Mouse (Mus musculus) spleen, adult 2 months (tissue): ENCODE measurements around the gene Ipo4. TPM values are rescaled to one million over a fixed set of nuclear protein-coding genes. Genes with fewer than 3 reads are reported as not detected.

Source experiments
- DNase-seq, 2 experiments: peaks; one replicate each; pipeline versions ENCODE4 v3.0.0 to v3.0.0-alpha.2; 2012 to 2021; ENCODE audit warnings: low spot score in 2 of 2, low read depth in 1 of 2
- H3K27ac ChIP-seq: fragments of 200-500 bp; 2 replicates; pipeline ENCODE4 v1.5.1; 2012; ENCODE audit warnings: low read length, inconsistent platforms; ENCODE audit not compliant: insufficient read depth
- H3K27me3 ChIP-seq: fragments of 200-500 bp; 2 replicates; pipeline ENCODE4 v1.6.1; 2012; ENCODE audit warnings: mild to moderate bottlenecking, moderate library complexity, low read length, inconsistent platforms; ENCODE audit not compliant: control insufficient read depth, insufficient read depth
- H3K36me3 ChIP-seq: fragments of 200-500 bp; 2 replicates; pipeline ENCODE4 v1.6.1; 2012; ENCODE audit warnings: mild to moderate bottlenecking, low read length, inconsistent platforms; ENCODE audit not compliant: control insufficient read depth, insufficient read depth
- H3K4me1 ChIP-seq: fragments of 200-500 bp; 2 replicates; pipeline ENCODE4 v1.6.1; 2011; ENCODE audit warnings: inconsistent platforms; ENCODE audit not compliant: control insufficient read depth, insufficient read depth, insufficient read length
- H3K4me3 ChIP-seq: fragments of 200-500 bp; 2 replicates; pipeline ENCODE4 v1.5.1; 2011; ENCODE audit warnings: mild to moderate bottlenecking, inconsistent platforms; ENCODE audit not compliant: insufficient read depth, insufficient read length; ENCODE audit errors: extremely low read depth
- CTCF ChIP-seq: fragments of 200-500 bp; IDR thresholded peaks from 2 replicates; pipeline ENCODE4 v1.5.1; 2011; ENCODE audit warnings: mild to moderate bottlenecking, inconsistent platforms; ENCODE audit not compliant: insufficient read depth, insufficient read length, insufficient replicate concordance; ENCODE audit errors: extremely low read depth
- POLR2A ChIP-seq: fragments of 200-500 bp; IDR thresholded peaks from 2 replicates; pipeline ENCODE4 v1.6.1; 2011; ENCODE audit warnings: low read depth, low read length, inconsistent platforms
- WGBS: fragments of 180-500 bp; shearing (Covaris S2); methylation state at CpG from one replicate; pipeline ENCODE4 v1.1.7; 2018; 5-methylcytosine and 5-hydroxymethylcytosine counted together
- polyA plus RNA-seq: library from polyadenylated mRNA; depleted of rRNA; stranded (reverse); fragments of >200 nt; gene quantifications from 2 replicates; pipeline ENCODE4 v1.2.3, GENCODE M21; 2012

Ipo4 gene
- polyA plus RNA-seq, 1 experiment, result 56.7 TPM

DNA sequence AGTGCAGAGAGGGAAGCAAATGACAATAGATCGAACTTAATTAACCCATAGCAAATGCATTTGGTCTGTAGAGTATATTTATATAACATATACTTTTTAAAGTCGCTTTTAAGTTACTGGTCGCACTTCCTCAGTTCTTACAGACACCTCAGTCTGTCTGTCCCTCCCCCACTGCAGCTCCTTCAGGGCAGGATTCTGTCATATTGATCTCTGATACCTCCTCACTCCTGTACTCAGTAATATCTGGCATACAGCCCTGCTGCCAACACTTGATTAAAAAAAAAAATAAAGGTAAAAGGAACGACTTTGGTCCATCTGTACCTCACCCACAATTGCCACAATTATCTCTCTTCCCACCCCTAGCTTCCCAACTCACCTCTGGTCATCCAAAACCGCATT is 51.5 kb downstream of the Ipo4 start:
- Histone ChIP-seq H3K4me3 (peak overlapping the region; percentile 71; the same call in 1 of the 2 replicates), H3K27me3 (no peaks in the 10 kb centered on the region)
- TF ChIP-seq POLR2A (no peak), CTCF (no peak)

DNA sequence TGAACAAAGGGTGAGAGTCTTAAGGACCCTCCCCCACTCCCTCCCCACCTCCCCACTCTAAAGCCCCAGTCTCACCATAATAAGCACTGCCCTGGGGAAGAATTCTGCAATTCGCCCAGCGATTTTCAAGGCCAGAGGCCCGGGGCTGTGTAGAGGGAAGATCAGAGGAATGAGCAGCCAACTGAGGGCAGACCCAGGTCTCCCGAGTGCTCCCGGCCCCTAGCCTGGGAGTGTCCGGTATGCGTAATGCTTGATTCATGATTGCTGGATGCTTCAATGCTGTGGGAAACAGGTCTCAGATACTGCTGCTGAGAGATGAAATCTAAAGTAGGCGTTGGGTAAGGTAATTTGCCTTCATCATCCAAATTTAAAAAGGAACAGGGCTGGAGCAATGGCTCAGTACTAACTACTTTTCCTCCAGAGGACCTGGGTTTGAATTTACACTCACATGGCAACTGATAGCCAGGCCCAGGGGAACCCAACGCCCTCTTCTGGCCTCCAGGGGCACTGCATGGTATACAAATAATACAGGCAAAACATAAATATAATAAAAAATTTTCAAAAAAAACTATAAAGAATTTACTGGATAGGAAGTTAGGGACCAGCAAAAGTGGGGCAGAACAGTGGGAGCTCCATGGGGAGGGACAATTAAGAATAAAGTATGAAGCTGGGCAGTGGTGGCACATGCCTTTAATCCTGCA is 53.6 kb downstream of the Ipo4 start:
- TF ChIP-seq POLR2A (no peak), CTCF (peak; percentile 28; the same call in 1 of the 2 replicates)
- H3K4me3 ChIP-seq, result no peak overlapping the region
- H3K36me3 ChIP-seq, result peaks cover 20% of the 10 kb centered on the region
- peaks cover 11% of the 10 kb centered on the region; the same call in 1 of the 2 replicates for H3K4me1 ChIP-seq
- no peaks in the 10 kb centered on the region for H3K27me3 ChIP-seq
- no peak overlapping the region for H3K27ac ChIP-seq
- WGBS, result 82% methylated on average over 9 of the region's 9 CpGs
- no peak for DNase-seq

More for the DNA sequence above, 51.5 kb downstream of the Ipo4 start:
- 29% methylated on average over 5 of the region's 5 CpGs for WGBS
- Histone ChIP-seq H3K36me3 (peaks cover 28% of the 10 kb centered on the region), H3K4me1 (peaks cover 12% of the 10 kb centered on the region; the same call in 1 of the 2 replicates), H3K27ac (peak overlapping the region; percentile 82; the same call in 1 of the 2 replicates)
- DNase-seq, result no peak

DNA sequence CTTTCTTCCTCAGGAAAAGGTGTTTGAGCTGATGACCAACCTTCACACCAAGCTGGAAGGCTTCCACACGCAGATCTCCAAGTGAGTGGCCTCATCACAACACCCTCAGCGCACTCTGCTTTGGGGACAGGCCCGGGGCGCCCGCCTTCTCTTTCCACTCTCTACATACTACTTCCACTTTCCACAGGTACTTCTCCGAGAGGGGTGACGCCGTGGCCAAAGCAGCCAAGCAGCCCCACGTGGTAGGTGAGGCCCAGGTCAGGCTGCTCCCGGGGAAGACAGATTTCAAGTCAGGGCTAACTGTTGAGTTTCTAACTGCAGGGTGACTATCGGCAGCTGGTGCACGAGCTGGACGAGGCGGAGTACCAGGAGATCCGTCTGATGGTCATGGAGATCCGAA is 55.0 kb downstream of the Ipo4 start:
- no peak overlapping the region for H3K4me3 ChIP-seq
- peaks cover 11% of the 10 kb centered on the region; the same call in 1 of the 2 replicates for H3K4me1 ChIP-seq
- H3K36me3 ChIP-seq, result peaks cover 20% of the 10 kb centered on the region
- no peak for DNase-seq
- WGBS, result 93% methylated on average over 16 of the region's 16 CpGs
- no peak for TF ChIP-seq CTCF
- TF ChIP-seq POLR2A, result no peak
- no peak overlapping the region for H3K27ac ChIP-seq
- no peaks in the 10 kb centered on the region for H3K27me3 ChIP-seq

DNA sequence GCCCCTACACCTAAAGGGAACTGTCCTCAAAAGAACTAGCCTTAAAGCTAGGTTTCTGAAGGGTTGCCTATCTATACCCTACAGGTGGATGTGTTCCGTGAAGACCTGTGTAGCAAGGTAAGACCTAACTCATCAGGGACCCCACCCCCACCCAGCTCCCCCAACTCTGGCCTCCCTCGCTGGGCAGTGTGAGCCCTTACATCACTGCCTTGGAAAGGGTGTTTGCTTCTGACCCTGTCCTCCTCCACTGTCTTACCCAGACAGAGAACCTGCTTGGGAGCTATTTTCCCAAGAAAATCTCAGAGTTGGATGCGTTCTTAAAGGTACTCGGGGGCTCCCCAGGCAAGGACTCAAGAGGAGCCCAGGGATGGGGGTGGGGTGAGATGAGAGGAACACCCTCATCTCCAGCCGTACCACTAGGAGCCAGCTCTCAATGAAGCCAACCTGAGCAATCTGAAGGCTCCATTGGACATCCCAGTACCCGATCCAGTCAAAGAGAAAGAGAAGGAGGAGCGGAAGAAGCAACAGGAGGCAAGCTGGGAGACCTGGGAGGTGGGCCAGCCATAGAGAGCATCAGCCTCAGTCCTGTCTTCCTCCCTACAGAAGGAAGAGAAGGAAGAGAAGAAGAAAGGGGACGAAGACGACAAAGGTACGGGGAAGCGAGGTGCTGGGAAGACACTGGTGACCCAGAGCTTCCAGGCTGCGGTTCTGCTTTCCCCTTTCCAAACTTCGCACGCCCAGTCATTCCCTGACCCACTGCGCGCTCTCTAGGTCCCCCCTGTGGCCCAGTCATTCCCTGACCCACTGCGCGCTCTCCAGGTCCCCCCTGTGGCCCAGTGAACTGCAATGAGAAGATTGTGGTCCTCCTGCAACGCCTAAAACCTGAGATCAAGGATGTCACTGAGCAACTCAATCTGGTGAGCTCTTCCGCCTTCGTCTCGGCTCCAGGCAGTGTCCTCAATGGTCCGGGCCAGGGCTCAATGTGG is 56.0 kb downstream of the Ipo4 start:
- TF ChIP-seq POLR2A (no peak), CTCF (no peak)

DNA sequence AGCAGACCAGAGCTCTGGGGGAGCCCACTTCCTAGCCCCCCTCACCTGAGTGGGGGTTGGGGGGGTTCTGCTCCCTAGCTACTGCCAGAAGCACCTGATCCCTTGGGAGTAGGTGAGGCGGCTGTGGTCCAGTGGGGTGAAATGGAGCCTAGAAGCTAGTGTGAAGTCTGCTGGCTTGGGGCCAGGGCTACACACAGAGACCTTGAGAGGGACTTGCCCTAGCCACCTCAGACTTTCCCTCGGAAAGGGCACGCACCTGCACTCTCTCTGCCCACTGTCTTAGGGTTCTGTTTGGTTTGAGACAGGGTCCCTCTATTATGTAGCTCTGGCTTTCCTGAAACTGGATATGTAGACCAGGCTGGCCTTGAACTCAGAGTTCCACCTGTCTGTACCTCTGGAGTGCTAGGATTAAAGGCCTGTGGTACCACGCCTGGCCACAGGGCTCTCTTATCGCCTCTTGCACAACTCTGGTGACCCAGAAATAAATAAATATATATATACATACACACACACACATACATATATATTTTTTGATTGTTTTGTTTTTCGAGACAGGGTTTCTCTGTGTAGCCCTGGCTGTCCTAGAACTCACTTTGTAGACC is 57.0 kb downstream of the Ipo4 start:
- peak overlapping the region; percentile 83 for H3K4me3 ChIP-seq
- peak overlapping the region; percentile 91 for H3K27ac ChIP-seq
- H3K36me3 ChIP-seq, result peaks cover 20% of the 10 kb centered on the region
- TF ChIP-seq POLR2A (no peak), CTCF (no peak)
- peaks cover 3% of the 10 kb centered on the region; the same call in 1 of the 2 replicates for H3K4me1 ChIP-seq
- no peaks in the 10 kb centered on the region for H3K27me3 ChIP-seq
- 10% methylated on average over 6 of the region's 6 CpGs for WGBS
- DNase-seq, result peak in 1 of 2 experiments; percentile 56

More for the DNA sequence above, 56.0 kb downstream of the Ipo4 start:
- DNase-seq, result no peak
- H3K27me3 ChIP-seq, result no peaks in the 10 kb centered on the region
- WGBS, result 94% methylated on average over 23 of the region's 23 CpGs
- no peak overlapping the region for H3K27ac ChIP-seq
- no peak overlapping the region for H3K4me3 ChIP-seq
- H3K4me1 ChIP-seq, result peaks cover 6% of the 10 kb centered on the region; the same call in 1 of the 2 replicates
- H3K36me3 ChIP-seq, result peaks cover 20% of the 10 kb centered on the region

DNA sequence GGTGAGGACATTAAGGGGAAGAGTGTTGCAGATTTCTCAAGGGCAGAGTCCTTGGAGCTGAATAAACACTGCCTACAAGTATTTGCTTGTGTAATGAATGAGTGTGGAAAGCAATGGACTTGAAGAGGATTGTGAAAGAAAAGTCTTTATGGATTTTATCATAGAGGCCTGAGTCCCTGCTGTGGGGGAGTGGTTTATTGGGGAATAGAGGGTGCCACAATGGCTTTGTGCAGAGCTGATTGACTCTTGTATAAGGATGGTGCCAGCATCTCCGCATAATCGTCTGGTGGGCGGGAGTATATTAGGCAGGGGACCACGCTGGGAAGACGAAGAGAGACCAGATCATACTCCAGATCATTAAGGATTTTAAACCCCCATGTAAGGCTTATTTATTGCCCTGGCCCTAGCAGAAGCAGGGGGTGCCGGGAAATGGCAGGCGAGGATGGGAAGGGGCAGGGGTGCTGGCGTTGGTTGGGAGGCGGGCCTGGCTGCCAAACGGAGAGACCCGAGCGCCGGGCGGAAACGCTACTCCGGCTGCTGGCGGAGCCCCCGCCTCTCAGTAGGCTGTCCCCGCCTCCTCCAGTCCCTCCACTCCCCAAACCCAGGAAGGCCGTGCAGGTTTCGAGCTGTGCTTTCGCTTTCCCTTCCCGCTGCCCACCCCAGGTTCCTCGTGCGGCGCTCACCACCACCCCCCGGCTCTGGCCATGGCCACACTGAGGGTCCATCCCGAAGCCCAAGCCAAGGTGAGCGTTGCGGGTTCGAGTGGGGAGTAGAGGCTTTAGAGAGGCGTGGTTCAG is 57.7 kb downstream of the Ipo4 start, which contains the start of gene Psme1:
TSS of gene Psme1 (plus strand) at position 253 of the 797 bp plus-strand sequence.
- TF ChIP-seq POLR2A, result peak; percentile 54; the same call in 1 of the 2 replicates
- TF ChIP-seq CTCF, result no peak
- peaks cover 3% of the 10 kb centered on the region; the same call in 1 of the 2 replicates for H3K4me1 ChIP-seq
- DNase-seq, result peak; percentile 50 to 86
- peak within 1 kb of the TSS; percentile 83 for H3K4me3 ChIP-seq
- H3K27ac ChIP-seq, result peak within 1 kb of the TSS; percentile 91
- H3K36me3 ChIP-seq, result peaks cover 20% of the 10 kb centered on the region
- 1% methylated on average over 30 of the region's 32 CpGs for WGBS
- H3K27me3 ChIP-seq, result no peaks in the 10 kb centered on the region
